Mouse (Mus musculus) effector memory CD4-positive, alpha-beta T cell, adult 5 months (primary cell): Measurements from ENCODE around the gene Myo1e. TPM values are rescaled to one million over a fixed set of nuclear protein-coding genes. Genes with fewer than 3 reads are reported as not detected.

Experiments
- polyA plus RNA-seq: library from polyadenylated mRNA; unstranded; fragments of 100-300 nt; shearing (Covaris generic); gene quantifications from one replicate; pipeline ENCODE4 v1.2.1, GENCODE M21; 2017

The Myo1e gene
- polyA plus RNA-seq = 2.2 TPM

DNA sequence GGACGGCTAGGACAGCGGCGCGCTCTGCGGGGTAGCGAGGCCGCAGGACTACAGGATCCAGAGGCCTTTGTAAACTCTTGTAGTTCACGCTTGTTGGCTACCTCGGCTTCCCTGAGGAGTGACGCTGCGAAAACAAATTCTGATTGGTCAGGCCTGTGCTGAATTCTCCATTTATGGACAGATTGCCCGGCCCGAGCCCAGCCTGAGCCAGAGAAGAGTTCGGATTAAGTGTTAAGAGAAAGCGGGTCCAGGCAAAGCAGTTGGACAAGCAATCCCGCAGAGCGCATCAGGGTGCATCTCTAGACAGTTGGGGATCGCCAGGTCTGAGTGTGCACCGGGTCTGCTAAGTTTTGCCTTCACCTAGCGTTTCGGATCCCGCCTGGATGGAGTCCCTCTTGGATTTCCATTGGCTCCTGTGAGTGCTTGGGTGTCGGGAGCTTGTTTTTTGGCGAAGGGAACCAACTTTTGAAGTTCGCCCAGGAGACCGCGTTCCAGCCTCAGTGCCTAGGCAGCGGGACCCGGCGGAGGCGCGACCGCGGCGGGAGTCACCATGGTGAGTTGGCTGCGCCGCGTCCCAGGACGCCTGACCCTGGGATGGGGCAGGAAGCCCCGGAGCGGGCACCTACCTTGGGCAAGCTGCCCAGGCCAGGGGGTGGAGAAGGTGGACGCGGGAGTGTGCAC, at the start of gene Myo1e:
Gene Myo1e (plus strand): TSS at position 200 of the 681 bp plus-strand sequence.

GRCm38 (mm10) chr9:70421257-70422056, 214.3 kb downstream of the Myo1e start, which contains the start of gene Ccnb2:
TSS of gene Ccnb2 (minus strand) at chr9:70421547.

Other genes with a start within 250 kb of the Myo1e start
- 72.3 TPM for gene Bnip2, start 217.9 kb upstream of the Myo1e start, polyA plus RNA-seq
- gene Gtf2a2, start 194.8 kb upstream of the Myo1e start, polyA plus RNA-seq = 91.5 TPM
- gene Gcnt3, start 169.3 kb upstream of the Myo1e start, polyA plus RNA-seq = 0.17 TPM
- gene Fam81a, start 64.8 kb upstream of the Myo1e start, polyA plus RNA-seq = not detected
- 0.65 TPM for gene Ccnb2, start 214.2 kb downstream of the Myo1e start, polyA plus RNA-seq